Mouse (Mus musculus) skeletal muscle tissue, adult 2 months (tissue): Measurements from ENCODE around the gene A730071L15Rik.

ENCODE experiments used
- DNase-seq: peaks from one replicate; pipeline ENCODE4 v3.0.0-alpha.2; 2012; ENCODE audit warnings: low read depth, low spot score

A730071L15Rik gene

GRCm38 (mm10) chr11:6199410-6200086 is at the start of gene A730071L15Rik:
TSS of gene A730071L15Rik (plus strand) at chr11:6200029.
- no peak for DNase-seq

DNA sequence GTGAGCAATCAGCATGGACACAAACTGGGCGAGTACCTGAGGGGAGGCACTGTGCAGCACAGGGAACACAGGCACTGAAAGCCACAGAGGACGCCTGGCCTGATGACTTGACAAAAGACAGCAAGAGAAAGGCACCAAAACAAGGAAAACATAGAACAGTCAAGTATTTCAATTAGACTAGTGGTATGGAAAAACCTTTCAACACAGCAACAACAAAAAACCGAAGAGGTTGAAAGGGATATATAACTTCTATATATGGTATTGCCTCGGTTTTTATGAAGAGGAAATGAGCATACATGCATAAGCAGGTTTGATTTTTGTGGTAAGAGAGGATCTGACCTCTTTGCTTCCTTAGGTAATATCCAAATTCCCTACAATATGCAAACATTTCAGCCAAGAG is 47.0 kb upstream of the A730071L15Rik start:
- DNase-seq = no peak

GRCm38 (mm10) chr11:6154211-6154701 is 45.6 kb upstream of the A730071L15Rik start:
- DNase-seq = no peak

GRCm38 (mm10) chr11:6156651-6157050 is 43.2 kb upstream of the A730071L15Rik start:
- no peak for DNase-seq

GRCm38 (mm10) chr11:6157119-6157518 is 42.7 kb upstream of the A730071L15Rik start:
- DNase-seq = no peak

GRCm38 (mm10) chr11:6158515-6158914 is 41.3 kb upstream of the A730071L15Rik start:
- DNase-seq = no peak

DNA sequence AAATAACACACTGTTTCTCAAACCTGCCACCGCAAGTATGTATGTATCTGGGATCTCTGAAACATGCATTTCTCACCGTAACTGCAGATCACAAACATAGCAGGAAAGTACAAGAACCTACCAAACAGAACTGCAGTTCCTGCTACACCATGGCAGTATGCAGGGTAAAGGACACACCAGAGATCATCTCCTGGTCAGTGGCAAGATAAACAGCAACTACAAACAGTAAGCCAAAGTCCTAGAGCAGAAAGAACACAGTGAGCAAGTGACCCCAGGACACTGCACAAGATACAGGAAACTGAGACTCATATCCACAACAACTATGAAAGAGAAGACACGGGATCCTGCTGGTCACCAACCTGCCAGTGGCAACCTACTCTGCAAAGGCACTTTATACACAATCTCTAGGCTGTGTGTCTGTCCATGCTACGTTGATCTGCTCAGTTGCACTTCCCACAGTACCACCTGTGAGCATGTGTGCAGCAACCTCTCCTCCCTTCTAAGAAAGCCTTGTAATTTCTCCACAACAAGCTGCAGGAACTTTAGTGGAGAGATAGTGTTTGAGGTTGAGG is 40.0 kb upstream of the A730071L15Rik start:
- no peak for DNase-seq

- no peak for DNase-seq
Measured at GRCm38 (mm10) chr11:6160663-6161271, 39.1 kb upstream of the A730071L15Rik start.

- no peak for DNase-seq
Measured at GRCm38 (mm10) chr11:6161549-6161948, 38.3 kb upstream of the A730071L15Rik start.

- DNase-seq = no peak
Measured at GRCm38 (mm10) chr11:6163062-6163461, 36.8 kb upstream of the A730071L15Rik start.

DNA sequence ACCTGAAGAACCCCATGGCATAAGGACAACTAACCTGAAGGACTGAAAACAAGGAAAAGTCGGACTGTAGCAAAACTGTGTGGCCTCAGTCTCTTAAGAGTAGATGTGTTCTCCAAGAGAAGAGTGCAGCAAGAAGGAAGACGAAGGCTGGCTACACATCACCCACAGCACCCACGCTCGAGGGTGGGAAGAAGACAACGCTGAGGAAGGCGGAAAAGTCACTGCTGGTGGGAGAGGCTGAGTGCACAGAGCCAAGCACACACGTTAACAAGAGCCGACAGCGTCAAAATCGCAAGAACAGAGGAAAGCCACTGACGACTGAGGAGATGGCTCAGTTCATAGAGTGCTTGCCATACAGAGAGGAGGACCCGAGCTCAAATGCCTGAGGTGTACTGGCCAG is 36.1 kb upstream of the A730071L15Rik start:
- no peak for DNase-seq

- DNase-seq = no peak
Measured at GRCm38 (mm10) chr11:6164781-6165180, 35.0 kb upstream of the A730071L15Rik start.

- DNase-seq = no peak
Measured at GRCm38 (mm10) chr11:6165391-6166081, 34.3 kb upstream of the A730071L15Rik start.

DNA sequence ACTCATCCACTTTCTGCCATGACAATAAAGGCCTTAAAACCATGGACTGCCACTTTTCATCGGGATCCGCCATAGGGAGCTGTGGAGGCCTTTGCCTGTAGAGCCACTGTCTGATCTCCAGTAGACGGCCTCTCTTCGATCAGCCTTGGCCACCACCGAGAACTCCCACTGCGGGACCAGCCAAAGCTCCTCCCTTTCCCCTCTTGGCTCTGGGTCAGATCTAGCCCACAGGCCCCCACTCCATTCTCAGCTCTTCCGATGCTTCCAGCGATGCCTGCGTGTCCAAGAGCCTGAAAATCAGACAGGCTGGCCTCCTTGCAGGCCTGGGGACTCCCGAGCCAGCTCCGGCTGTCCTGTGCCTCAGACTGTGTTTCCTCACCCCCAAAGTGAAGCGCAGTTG is 33.5 kb upstream of the A730071L15Rik start:
- no peak for DNase-seq

DNA sequence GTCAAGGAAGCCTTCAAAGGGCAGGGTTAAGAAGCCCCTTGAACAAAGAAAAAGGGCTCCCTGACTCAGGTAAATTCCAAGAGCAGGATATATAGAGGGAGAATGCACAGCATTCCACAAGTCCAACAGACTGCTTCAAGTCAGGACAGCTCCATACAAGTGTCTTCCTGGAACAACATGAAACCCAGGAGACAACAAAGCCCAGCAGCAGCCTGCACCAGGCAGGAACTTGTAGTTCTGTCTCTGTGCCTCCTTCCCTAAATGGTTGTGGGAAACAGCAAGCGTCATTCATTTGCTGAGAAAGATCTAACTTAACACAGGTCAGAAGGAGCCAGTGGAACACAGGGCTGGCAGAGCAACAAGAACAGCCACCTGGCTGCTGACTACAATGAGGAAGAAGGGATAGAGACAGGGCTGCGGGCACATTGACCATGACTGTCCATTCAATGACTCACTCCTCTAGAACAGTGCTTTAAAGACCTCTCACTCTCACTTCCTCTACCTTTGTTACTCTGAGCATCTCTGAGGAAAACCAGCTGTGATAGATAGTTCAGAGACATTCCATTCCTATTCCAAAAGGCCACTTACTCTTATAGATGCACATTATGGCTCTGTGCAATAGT is 30.7 kb upstream of the A730071L15Rik start:
- DNase-seq = no peak

DNA sequence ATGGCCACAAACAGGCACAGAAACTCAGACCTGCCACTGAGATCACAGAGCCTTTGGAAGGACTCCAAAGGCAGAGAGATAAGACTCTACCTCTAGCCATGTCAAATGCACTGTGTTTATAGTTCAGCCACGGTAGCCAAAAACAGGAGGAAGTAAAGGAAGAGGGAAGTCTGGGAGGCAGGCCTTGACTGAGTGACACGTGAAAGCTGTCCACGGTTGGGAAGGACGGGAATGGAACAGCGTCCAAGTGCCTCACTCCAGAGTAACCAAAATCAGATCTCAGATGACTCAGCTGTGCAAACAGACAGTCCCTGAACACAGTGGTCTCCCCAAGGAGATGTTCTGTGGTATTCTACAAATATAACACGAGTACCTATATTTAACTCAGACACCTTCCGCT is 25.1 kb upstream of the A730071L15Rik start:
- no peak for DNase-seq

GRCm38 (mm10) chr11:6175506-6175905 is 24.3 kb upstream of the A730071L15Rik start:
- no peak for DNase-seq

DNA sequence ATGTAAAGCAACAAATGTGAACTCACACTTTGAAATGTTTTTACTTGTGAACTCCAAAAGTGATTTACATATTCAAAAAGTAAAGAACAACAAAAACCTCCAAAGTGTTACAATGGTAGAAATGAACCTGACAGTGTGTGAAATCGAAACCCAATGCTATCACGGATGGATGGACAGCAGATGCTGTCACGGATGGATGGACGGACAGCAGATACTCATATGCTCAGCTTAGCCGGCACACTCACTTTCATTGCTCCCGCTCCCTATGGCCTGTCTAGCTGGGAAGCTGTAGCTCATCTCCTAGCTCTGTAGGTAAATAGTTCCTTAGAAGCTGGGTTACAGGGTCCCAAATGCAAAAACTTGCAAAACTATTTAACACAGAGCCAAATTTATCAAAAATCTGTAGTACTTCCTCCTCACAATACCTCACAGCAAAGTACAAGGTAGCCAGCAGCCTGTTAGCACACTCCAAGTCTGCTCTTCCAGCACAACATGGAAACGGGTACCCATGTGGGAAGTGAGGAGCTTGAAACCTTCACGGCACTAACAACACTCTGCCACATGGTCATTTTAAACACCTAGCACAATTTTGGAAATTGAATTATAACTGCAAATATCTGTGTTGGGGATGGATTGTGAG is 21.9 kb upstream of the A730071L15Rik start:
- DNase-seq = no peak

DNA sequence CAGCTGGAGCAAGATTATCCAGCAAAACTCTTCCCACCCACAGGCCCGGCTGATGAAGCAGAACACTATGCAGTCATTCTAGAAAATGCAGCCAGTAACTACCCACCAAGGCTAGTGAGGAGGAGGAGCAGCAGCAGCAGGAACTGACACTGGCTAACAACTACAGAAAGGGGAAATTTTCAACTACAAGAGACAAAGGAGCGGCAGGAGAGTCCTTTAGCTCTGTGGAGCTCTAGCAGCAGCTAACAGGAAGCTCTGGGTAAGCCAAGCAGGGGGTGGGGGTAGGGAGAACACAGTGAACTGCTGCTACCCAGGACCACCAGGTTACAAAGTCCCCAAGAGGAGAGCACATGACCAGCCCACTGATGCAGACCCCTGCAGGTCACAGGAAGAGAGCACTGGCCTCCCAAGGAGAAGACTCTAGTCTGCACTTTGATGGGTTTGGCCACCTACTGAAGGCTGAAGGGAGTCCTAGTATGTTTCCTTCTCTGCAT is 21.1 kb upstream of the A730071L15Rik start:
- no peak for DNase-seq

GRCm38 (mm10) chr11:6179194-6179593 is 20.6 kb upstream of the A730071L15Rik start:
- DNase-seq = no peak

- DNase-seq = no peak
Measured at GRCm38 (mm10) chr11:6180811-6181399, 18.9 kb upstream of the A730071L15Rik start.
